Mouse (Mus musculus) spleen, postnatal 10 days (tissue): ENCODE results near the gene Bpifb4.

Source experiments
- DNase-seq, 2 experiments: peaks; one replicate each; pipeline ENCODE4 v3.0.0; 2021 to 2022; ENCODE audit warnings: low spot score in 2 of 2

The Bpifb4 gene

GRCm38 (mm10) chr2:153937843-153938242, at the start of gene Bpifb4:
Bpifb4 (plus strand) TSS chr2:153938212.
- no peak for DNase-seq

GRCm38 (mm10) chr2:153899111-153899510, 38.9 kb upstream of the Bpifb4 start:
- DNase-seq, result no peak

- no peak for DNase-seq
Measured at GRCm38 (mm10) chr2:153900088-153900487, 37.9 kb upstream of the Bpifb4 start, which contains the start of gene Bpifb6. Bpifb6 (plus strand) TSS chr2:153900388.

- no peak for DNase-seq
Measured at GRCm38 (mm10) chr2:153902726-153903125, 35.3 kb upstream of the Bpifb4 start.

- DNase-seq, result no peak
Measured at GRCm38 (mm10) chr2:153906626-153907025, 31.4 kb upstream of the Bpifb4 start.

- DNase-seq, result no peak
Measured at GRCm38 (mm10) chr2:153914151-153914550, 23.9 kb upstream of the Bpifb4 start.

GRCm38 (mm10) chr2:153917930-153918329, 20.1 kb upstream of the Bpifb4 start, which contains the start of gene Bpifb3:
Bpifb3 (plus strand) TSS chr2:153918230.
- no peak for DNase-seq

- no peak for DNase-seq
Measured at GRCm38 (mm10) chr2:153921246-153921645, 16.8 kb upstream of the Bpifb4 start.

GRCm38 (mm10) chr2:153929871-153930413, 8.1 kb upstream of the Bpifb4 start:
- DNase-seq, result peak; percentile 30 to 68

GRCm38 (mm10) chr2:153931125-153931524, 6.9 kb upstream of the Bpifb4 start:
- DNase-seq, result no peak

GRCm38 (mm10) chr2:153933311-153933710, 4.7 kb upstream of the Bpifb4 start:
- no peak for DNase-seq

GRCm38 (mm10) chr2:153935348-153935747, 2.7 kb upstream of the Bpifb4 start:
- DNase-seq, result no peak

GRCm38 (mm10) chr2:153943537-153943936, 5.5 kb downstream of the Bpifb4 start:
- DNase-seq, result peak; percentile 22 to 64

GRCm38 (mm10) chr2:153944567-153944966, 6.6 kb downstream of the Bpifb4 start:
- DNase-seq, result no peak

GRCm38 (mm10) chr2:153952897-153953296, 14.9 kb downstream of the Bpifb4 start:
- DNase-seq, result peak; percentile 18 to 72

GRCm38 (mm10) chr2:153953836-153954235, 15.8 kb downstream of the Bpifb4 start:
- peak in 1 of 2 experiments; percentile 69 for DNase-seq

- no peak for DNase-seq
Measured at GRCm38 (mm10) chr2:153962821-153963331, 24.9 kb downstream of the Bpifb4 start.

GRCm38 (mm10) chr2:153963334-153963733, 25.3 kb downstream of the Bpifb4 start:
- no peak for DNase-seq

- DNase-seq, result no peak
Measured at GRCm38 (mm10) chr2:153970221-153970620, 32.2 kb downstream of the Bpifb4 start.

- DNase-seq, result no peak
Measured at GRCm38 (mm10) chr2:153974582-153974981, 36.6 kb downstream of the Bpifb4 start, which contains the start of gene Bpifa6. Bpifa6 (plus strand) TSS chr2:153974945.

- DNase-seq, result peak; percentile 48 to 76
Measured at GRCm38 (mm10) chr2:153995770-153996169, 57.8 kb downstream of the Bpifb4 start.

- DNase-seq, result no peak
Measured at GRCm38 (mm10) chr2:154000501-154000900, 62.5 kb downstream of the Bpifb4 start.

GRCm38 (mm10) chr2:154001056-154001455, 63.0 kb downstream of the Bpifb4 start:
- DNase-seq, result no peak

- no peak for DNase-seq
Measured at GRCm38 (mm10) chr2:154004456-154004855, 66.4 kb downstream of the Bpifb4 start.
